In genomic region chr11:53736771-53737572, GRCm38 (mm10) we compare ENCODE assay signal across 9 mouse cellular contexts. TPM values are rescaled to one million over a fixed set of nuclear protein-coding genes. Genes with fewer than 3 reads are reported as not detected.
DNase-seq lines count a peak whose midpoint lies in the region; ATAC-seq and TF ChIP-seq lines count a peak whose summit lies in the region.
"Had no signal": no experiment of that assay in that cellular context is flagged by ENCODE, and none has a peak within 500 bp of the region (broad histone marks: within the 10 kb centered on the region; RNA-seq: fewer than 3 reads in every experiment).

No protein-coding gene starts in this region.

- no peaks in the 10 kb centered on the region for H3K4me1 ChIP-seq in embryonic facial prominence, embryonic 10.5 days
- H3K4me1 ChIP-seq in heart, adult 2 months (ENCODE audit: control insufficient read depth, insufficient read depth, low read length): no peaks in the 10 kb centered on the region
- no peaks in the 10 kb centered on the region for H3K4me1 ChIP-seq in kidney, embryonic 14.5 days (ENCODE audit: control insufficient read depth, insufficient read depth, low read length)
- no peaks in the 10 kb centered on the region for H3K4me1 ChIP-seq in limb, embryonic 13.5 days
- H3K4me1 ChIP-seq in midbrain, postnatal 0 days (ENCODE audit: insufficient read depth, low read length): no peaks in the 10 kb centered on the region
- H3K4me1 ChIP-seq: embryonic facial prominence, embryonic 13.5 days had no signal

- intact Hi-C loops in heart, adult 2 months (cut with DNase I): loop anchor here (2.0 to 10.0 kb wide), 3 partner anchors 136 to 266 kb away; partner anchors contain the start of gene Gm9837

- no peak overlapping the region for H3K27ac ChIP-seq in embryonic facial prominence, embryonic 10.5 days (replicated peaks)
- H3K27ac ChIP-seq in heart, adult 2 months: peak overlapping the region; percentile 29; the same call in 1 of the 2 replicates
- H3K27ac ChIP-seq in kidney, embryonic 14.5 days (ENCODE audit: low read depth, low read length): no peak overlapping the region
- H3K27ac ChIP-seq in limb, embryonic 13.5 days: no peak overlapping the region
- no peak overlapping the region for H3K27ac ChIP-seq in midbrain, postnatal 0 days (ENCODE audit: low read depth, low read length)
- H3K27ac ChIP-seq: embryonic facial prominence, embryonic 13.5 days had no signal

- peak; percentile 84 for ATAC-seq in kidney, embryonic 14.5 days (ENCODE audit: low FRiP score, low TSS enrichment)
- peak; percentile 76 for ATAC-seq in limb, embryonic 13.5 days (ENCODE audit: low FRiP score, low read depth)
- peak; percentile 49; the same call in 1 of the 2 replicates for ATAC-seq in midbrain, postnatal 0 days (ENCODE audit: low FRiP score)

- no peaks in the 10 kb centered on the region for H3K27me3 ChIP-seq in embryonic facial prominence, embryonic 10.5 days (replicated peaks; ENCODE audit: low read depth, poor library complexity, severe bottlenecking)
- H3K27me3 ChIP-seq in heart, adult 2 months (ENCODE audit: control insufficient read depth, insufficient read depth, low read length): no peaks in the 10 kb centered on the region
- no peaks in the 10 kb centered on the region for H3K27me3 ChIP-seq in kidney, embryonic 14.5 days (ENCODE audit: control insufficient read depth, insufficient read depth, low read length)
- no peaks in the 10 kb centered on the region for H3K27me3 ChIP-seq in limb, embryonic 13.5 days
- no peaks in the 10 kb centered on the region for H3K27me3 ChIP-seq in midbrain, postnatal 0 days (ENCODE audit: insufficient read depth, low read length)
- H3K27me3 ChIP-seq: embryonic facial prominence, embryonic 13.5 days had no signal

- DNase-seq in 416B (ENCODE audit: low read depth): peak; percentile 98
- peak; percentile 74 for DNase-seq in adrenal gland, adult 8-10 months
- peak; percentile 84 for DNase-seq in embryonic facial prominence, embryonic 10.5 days (ENCODE audit: low spot score)
- DNase-seq in heart, adult 2 months: peak; percentile 66 to 75
- peak; percentile 84 for DNase-seq in midbrain, postnatal 0 days (ENCODE audit: low spot score)
- peak; percentile 47 for DNase-seq in spleen, postnatal 36 days (ENCODE audit: low spot score in 2 of 2)

- no peak overlapping the region for H3K9ac ChIP-seq in heart, adult 2 months (ENCODE audit: low read depth, low read length)
- H3K9ac ChIP-seq in kidney, embryonic 14.5 days (ENCODE audit: low read depth, low read length): no peak overlapping the region
- H3K9ac ChIP-seq in limb, embryonic 13.5 days: no peak overlapping the region
- no peak overlapping the region for H3K9ac ChIP-seq in midbrain, postnatal 0 days (replicated peaks; ENCODE audit: low read length, poor library complexity, severe bottlenecking)
- H3K9ac ChIP-seq: embryonic facial prominence, embryonic 13.5 days had no signal

- H3K4me2 ChIP-seq in kidney, embryonic 14.5 days (replicated peaks; ENCODE audit: low read depth, low read length): no peak overlapping the region
- no peak overlapping the region for H3K4me2 ChIP-seq in limb, embryonic 13.5 days (replicated peaks)
- no peak overlapping the region for H3K4me2 ChIP-seq in midbrain, postnatal 0 days (ENCODE audit: low read depth, low read length, poor library complexity, severe bottlenecking)
- H3K4me2 ChIP-seq: embryonic facial prominence, embryonic 13.5 days had no signal

- no peak for TF ChIP-seq POLR2A in heart, adult 2 months (IDR thresholded peaks at IDR 0.05; ENCODE audit: insufficient read depth, low read depth, low read length)

- no peaks in the 10 kb centered on the region for H3K36me3 ChIP-seq in embryonic facial prominence, embryonic 10.5 days (replicated peaks)
- H3K36me3 ChIP-seq in heart, adult 2 months (ENCODE audit: control insufficient read depth, insufficient read depth, low read length): no peaks in the 10 kb centered on the region
- H3K36me3 ChIP-seq in kidney, embryonic 14.5 days (ENCODE audit: control insufficient read depth, insufficient read depth, low read length): no peaks in the 10 kb centered on the region
- no peaks in the 10 kb centered on the region for H3K36me3 ChIP-seq in limb, embryonic 13.5 days
- H3K36me3 ChIP-seq in midbrain, postnatal 0 days (ENCODE audit: insufficient read depth, low read length): no peaks in the 10 kb centered on the region
- H3K36me3 ChIP-seq: embryonic facial prominence, embryonic 13.5 days had no signal

- TF ChIP-seq CTCF in heart, adult 2 months (IDR thresholded peaks at IDR 0.05): peak; percentile 74
- TF ChIP-seq CTCF in midbrain, postnatal 0 days (IDR thresholded peaks at IDR 0.05): peak; percentile 80

- no peaks in the 10 kb centered on the region for H3K79me2 ChIP-seq in heart, adult 2 months (replicated peaks; ENCODE audit: control insufficient read depth, insufficient read depth, low read length)

- WGBS in embryonic facial prominence, embryonic 10.5 days: 51% methylated on average over 14 of the region's 14 CpGs
- WGBS in heart, adult 2 months: 46% methylated on average over 14 of the region's 14 CpGs
- WGBS in kidney, embryonic 14.5 days: 48% methylated on average over 14 of the region's 14 CpGs
- WGBS in limb, embryonic 13.5 days: 52% methylated on average over 14 of the region's 14 CpGs
- WGBS in midbrain, postnatal 0 days: 46% methylated on average over 14 of the region's 14 CpGs

- H3K4me3 ChIP-seq in embryonic facial prominence, embryonic 10.5 days: no peak overlapping the region
- no peak overlapping the region for H3K4me3 ChIP-seq in heart, adult 2 months
- H3K4me3 ChIP-seq in kidney, embryonic 14.5 days (ENCODE audit: low read length): no peak overlapping the region
- H3K4me3 ChIP-seq in limb, embryonic 13.5 days: no peak overlapping the region
- H3K4me3 ChIP-seq in midbrain, postnatal 0 days (ENCODE audit: low read depth, low read length): no peak overlapping the region
- H3K4me3 ChIP-seq: embryonic facial prominence, embryonic 13.5 days had no signal

- no peaks in the 10 kb centered on the region for H3K9me3 ChIP-seq in embryonic facial prominence, embryonic 10.5 days
- H3K9me3 ChIP-seq in kidney, embryonic 14.5 days (ENCODE audit: control insufficient read depth, low read length): no peaks in the 10 kb centered on the region
- no peaks in the 10 kb centered on the region for H3K9me3 ChIP-seq in limb, embryonic 13.5 days
- no peaks in the 10 kb centered on the region for H3K9me3 ChIP-seq in midbrain, postnatal 0 days (ENCODE audit: low read length)
- H3K9me3 ChIP-seq: embryonic facial prominence, embryonic 13.5 days had no signal

- no peak for TF ChIP-seq EP300 in heart, adult 2 months (IDR thresholded peaks at IDR 0.05; ENCODE audit: insufficient read depth, low read depth, low read length)

RNA-seq across cellular contexts. Expression of gene Il5, which starts 16.4 kb away (rescaled TPM):
- total RNA-seq in adrenal gland, adult 8-10 months (2022): not detected
- not detected in 2 replicates for polyA plus RNA-seq in embryonic facial prominence, embryonic 10.5 days (2016; fragmentation: Nextera tagmentation; extraction: Ambion mirVana)
- not detected for total RNA-seq in heart, adult 2 months (2021)
- polyA plus RNA-seq in heart, adult 2 months (2012; rRNA removed): 0.12 and 0.21 TPM in 2 replicates
- not detected in 2 replicates for polyA plus RNA-seq in kidney, embryonic 14.5 days (2014; fragmentation: Nextera tagmentation; extraction: Ambion mirVana)
- polyA plus RNA-seq in limb, embryonic 13.5 days (2015; fragmentation: Nextera tagmentation; extraction: Ambion mirVana): not detected in 2 replicates
- not detected in 2 replicates for total RNA-seq in midbrain, postnatal 0 days (2014; rRNA removed)
- 0.15 and 0.30 TPM in 2 replicates for polyA plus RNA-seq in midbrain, postnatal 0 days (2015; fragmentation: Nextera tagmentation; extraction: Ambion mirVana)
- polyA plus RNA-seq: embryonic facial prominence, embryonic 13.5 days had no signal

RNA-seq across cellular contexts. Expression of gene Rad50, which starts 29.9 kb away (rescaled TPM):
- 10 to 100 TPM; 15.2 to 21.9 (median 18.6) TPM for total RNA-seq in adrenal gland, adult 8-10 months (2022)
- polyA plus RNA-seq in embryonic facial prominence, embryonic 10.5 days (2016; fragmentation: Nextera tagmentation; extraction: Ambion mirVana): 24.6 and 25.8 TPM in 2 replicates
- total RNA-seq in heart, adult 2 months (2021): 1 to 10 TPM; 6.8 TPM
- 1.9 and 3.0 TPM in 2 replicates for polyA plus RNA-seq in heart, adult 2 months (2012; rRNA removed)
- polyA plus RNA-seq in kidney, embryonic 14.5 days (2014; fragmentation: Nextera tagmentation; extraction: Ambion mirVana): 18.3 and 26.4 TPM in 2 replicates
- polyA plus RNA-seq in limb, embryonic 13.5 days (2015; fragmentation: Nextera tagmentation; extraction: Ambion mirVana): 30.4 TPM in 2 replicates
- total RNA-seq in midbrain, postnatal 0 days (2014; rRNA removed): 5.2 and 5.8 TPM in 2 replicates
- polyA plus RNA-seq in midbrain, postnatal 0 days (2015; fragmentation: Nextera tagmentation; extraction: Ambion mirVana): 8.9 and 10.0 TPM in 2 replicates

RNA-seq across cellular contexts. Expression of gene Irf1, which starts 32.8 kb away (rescaled TPM):
- total RNA-seq in adrenal gland, adult 8-10 months (2022): 10 to 100 TPM; 29.0 to 50.6 (median 43.2) TPM
- polyA plus RNA-seq in embryonic facial prominence, embryonic 10.5 days (2016; fragmentation: Nextera tagmentation; extraction: Ambion mirVana): 5.6 and 7.0 TPM in 2 replicates
- 10 to 100 TPM; 15.2 to 19.7 TPM for total RNA-seq in heart, adult 2 months (2021)
- 20.5 and 28.6 TPM in 2 replicates for polyA plus RNA-seq in heart, adult 2 months (2012; rRNA removed)
- 9.7 and 13.2 TPM in 2 replicates for polyA plus RNA-seq in kidney, embryonic 14.5 days (2014; fragmentation: Nextera tagmentation; extraction: Ambion mirVana)
- polyA plus RNA-seq in limb, embryonic 13.5 days (2015; fragmentation: Nextera tagmentation; extraction: Ambion mirVana): 9.7 and 10.1 TPM in 2 replicates
- 0.93 and 3.2 TPM in 2 replicates for total RNA-seq in midbrain, postnatal 0 days (2014; rRNA removed)
- 3.2 and 4.0 TPM in 2 replicates for polyA plus RNA-seq in midbrain, postnatal 0 days (2015; fragmentation: Nextera tagmentation; extraction: Ambion mirVana)

RNA-seq across cellular contexts. Expression of gene Gm17334, which starts 36.0 kb away (rescaled TPM):
- 1 to 10 TPM in 2 of 4 experiments, under 1 TPM in 2; 0.84 to 1.5 (median 1.1) TPM for total RNA-seq in adrenal gland, adult 8-10 months (2022)
- polyA plus RNA-seq in embryonic facial prominence, embryonic 10.5 days (2016; fragmentation: Nextera tagmentation; extraction: Ambion mirVana): not detected in 2 replicates
- total RNA-seq in heart, adult 2 months (2021): under 1 TPM in 1 of 2 experiments, not detected in 1; 0.47 TPM
- 1.4 and 1.8 TPM in 2 replicates for polyA plus RNA-seq in heart, adult 2 months (2012; rRNA removed)
- polyA plus RNA-seq in kidney, embryonic 14.5 days (2014; fragmentation: Nextera tagmentation; extraction: Ambion mirVana): 0.44 TPM in 1 of 2 replicates, not detected in the other
- polyA plus RNA-seq in limb, embryonic 13.5 days (2015; fragmentation: Nextera tagmentation; extraction: Ambion mirVana): 0.22 TPM in 1 of 2 replicates, not detected in the other
- 0.57 TPM in 1 of 2 replicates, not detected in the other for total RNA-seq in midbrain, postnatal 0 days (2014; rRNA removed)
- polyA plus RNA-seq in midbrain, postnatal 0 days (2015; fragmentation: Nextera tagmentation; extraction: Ambion mirVana): not detected in 2 replicates
- polyA plus RNA-seq: embryonic facial prominence, embryonic 13.5 days had no signal

Comparison
In these comparisons a context has a peak if more than half of its experiments do, and no peak if none do; other contexts are left out.
1. DNase-seq: peak in every context shown above with its lines; median percentile 98 in 416B; 84 in embryonic facial prominence, embryonic 10.5 days; 84 in midbrain, postnatal 0 days; 74 in adrenal gland, adult 8-10 months; 70 in heart, adult 2 months; 47 in spleen, postnatal 36 days.